Mouse (Mus musculus): ENCODE measurements around the gene Cped1. TPM values are rescaled to one million over a fixed set of nuclear protein-coding genes. Genes with fewer than 3 reads are reported as not detected.
A peak's percentile ranks its signal among the peaks of the same experiment; 100 is the strongest.

Cped1 gene
- polyA plus RNA-seq, 1 experiment from 2014 or later: 6.9 TPM

DNA sequence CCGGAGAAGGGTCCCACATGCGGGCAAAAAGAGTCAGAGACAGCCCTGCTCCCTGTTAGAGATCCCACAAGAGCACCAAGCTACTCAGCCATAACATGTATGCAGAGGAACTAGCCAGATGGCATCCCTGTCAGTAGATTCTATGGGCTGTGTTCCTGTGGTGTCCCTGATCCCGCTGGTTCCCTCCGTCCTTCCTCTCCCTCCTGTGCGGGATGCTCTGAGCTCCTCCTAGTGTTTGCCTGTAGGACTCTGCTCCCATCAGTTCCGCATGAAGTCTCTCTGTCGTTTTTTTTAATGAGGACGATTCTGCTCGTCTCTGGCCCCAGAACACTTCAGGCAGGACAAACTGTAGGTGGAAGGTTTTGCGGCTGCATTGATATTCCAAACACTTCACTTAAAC lies 151.1 kb downstream of the Cped1 start:
- 47% methylated on average over 10 of the region's 10 CpGs for WGBS

GRCm38 (mm10) chr6:22140786-22141185 lies 155.1 kb downstream of the Cped1 start:
- ATAC-seq (ENCODE audit: insufficient number of reproducible peaks, insufficient read depth, low FRiP score, low read depth): no peak
- Histone ChIP-seq H3K4me3 (ENCODE audit: control insufficient read depth in 1 of 2, insufficient read depth in 1 of 2, low read depth in 1 of 2, low read length in 2 of 2) (no peak overlapping the region), H3K9me3 (ENCODE audit: control insufficient read depth, low read length) (no peaks in the 10 kb centered on the region), H3K4me1 (ENCODE audit: control insufficient read depth in 2 of 2, insufficient read depth in 2 of 2, low read length in 2 of 2) (no peaks in the 10 kb centered on the region; a peak in 1 of 4 replicates), H3K4me2 (ENCODE audit: low read length) (no peak overlapping the region), H3K9ac (ENCODE audit: low read length) (no peak overlapping the region), H3K36me3 (ENCODE audit: control insufficient read depth, insufficient read depth, low read length) (no peaks in the 10 kb centered on the region), H3K27ac (replicated peaks in 1 of 2; ENCODE audit: control insufficient read depth in 1 of 2, insufficient read depth in 1 of 2, low read depth in 2 of 2, low read length in 2 of 2) (no peak overlapping the region), H3K27me3 (ENCODE audit: control insufficient read depth, insufficient read depth, low read length) (no peaks in the 10 kb centered on the region)
- 75% methylated on average over 8 of the region's 8 CpGs for WGBS

More for the DNA sequence above, 151.1 kb downstream of the Cped1 start:
- H3K27ac ChIP-seq (replicated peaks in 1 of 2; ENCODE audit: control insufficient read depth in 1 of 2, insufficient read depth in 1 of 2, low read depth in 2 of 2, low read length in 2 of 2): no peak overlapping the region
- H3K4me2 ChIP-seq (ENCODE audit: low read length): no peak overlapping the region
- H3K27me3 ChIP-seq (ENCODE audit: control insufficient read depth, insufficient read depth, low read length): no peaks in the 10 kb centered on the region
- H3K4me3 ChIP-seq (ENCODE audit: control insufficient read depth in 1 of 2, insufficient read depth in 1 of 2, low read depth in 1 of 2, low read length in 2 of 2): no peak overlapping the region
- no peak overlapping the region for H3K9ac ChIP-seq (ENCODE audit: low read length)
- H3K4me1 ChIP-seq (ENCODE audit: control insufficient read depth in 2 of 2, insufficient read depth in 2 of 2, low read length in 2 of 2): no peaks in the 10 kb centered on the region
- H3K9me3 ChIP-seq (ENCODE audit: control insufficient read depth, low read length): no peaks in the 10 kb centered on the region
- ATAC-seq (ENCODE audit: insufficient number of reproducible peaks, insufficient read depth, low FRiP score, low read depth): no peak
- H3K36me3 ChIP-seq (ENCODE audit: control insufficient read depth, insufficient read depth, low read length): no peaks in the 10 kb centered on the region

DNA sequence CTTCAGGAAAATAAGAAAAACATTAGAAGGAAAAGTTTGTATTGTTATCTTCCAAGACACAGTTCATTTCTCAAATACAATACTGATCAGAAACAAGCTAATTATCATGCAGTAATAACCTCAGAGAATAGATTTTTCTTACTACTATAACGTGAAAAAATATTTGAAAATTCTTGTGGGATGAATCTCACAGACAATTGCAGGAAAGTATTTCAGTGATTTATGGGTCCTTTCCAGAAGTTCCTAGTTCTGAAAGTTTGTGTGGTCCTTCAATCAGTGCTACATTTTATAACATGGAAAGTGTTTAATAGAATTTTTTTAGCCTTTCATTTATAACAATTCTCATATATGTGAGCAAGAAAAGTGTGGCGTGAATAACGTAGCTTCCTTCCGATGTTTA lies 161.5 kb downstream of the Cped1 start:
- 82% methylated on average over 4 of the region's 4 CpGs for WGBS
- H3K36me3 ChIP-seq (ENCODE audit: control insufficient read depth, insufficient read depth, low read length): no peaks in the 10 kb centered on the region
- H3K27me3 ChIP-seq (ENCODE audit: control insufficient read depth, insufficient read depth, low read length): no peaks in the 10 kb centered on the region
- no peaks in the 10 kb centered on the region for H3K9me3 ChIP-seq (ENCODE audit: control insufficient read depth, low read length)
- no peak overlapping the region for H3K4me2 ChIP-seq (ENCODE audit: low read length)
- no peak for ATAC-seq (ENCODE audit: insufficient number of reproducible peaks, insufficient read depth, low FRiP score, low read depth)
- H3K9ac ChIP-seq (ENCODE audit: low read length): no peak overlapping the region
- H3K4me3 ChIP-seq (ENCODE audit: control insufficient read depth in 1 of 2, insufficient read depth in 1 of 2, low read depth in 1 of 2, low read length in 2 of 2): no peak overlapping the region
- no peaks in the 10 kb centered on the region; a peak in 1 of 4 replicates for H3K4me1 ChIP-seq (ENCODE audit: control insufficient read depth in 2 of 2, insufficient read depth in 2 of 2, low read length in 2 of 2)
- no peak overlapping the region for H3K27ac ChIP-seq (replicated peaks in 1 of 2; ENCODE audit: control insufficient read depth in 1 of 2, insufficient read depth in 1 of 2, low read depth in 2 of 2, low read length in 2 of 2)

DNA sequence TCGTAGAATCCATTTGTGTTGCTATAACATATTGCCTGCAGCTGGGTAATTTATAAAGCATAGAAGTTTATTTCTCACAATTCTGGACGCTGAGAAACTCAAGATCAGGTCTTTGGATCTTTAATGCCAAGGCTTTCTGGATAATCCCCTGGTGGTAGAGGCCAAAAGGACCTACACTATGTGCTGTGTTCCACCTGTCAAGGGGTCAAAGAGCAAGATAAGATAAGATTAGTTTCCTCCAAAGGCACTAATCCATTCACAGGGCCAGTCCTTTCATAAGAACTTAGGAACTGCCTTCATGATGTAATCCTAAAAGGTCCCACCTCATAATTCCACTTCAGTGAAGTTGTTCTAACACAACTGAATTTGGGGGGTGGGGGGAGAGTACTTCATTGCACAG lies 162.8 kb downstream of the Cped1 start:
- no peak for ATAC-seq (ENCODE audit: insufficient number of reproducible peaks, insufficient read depth, low FRiP score, low read depth)
- no peaks in the 10 kb centered on the region for H3K27me3 ChIP-seq (ENCODE audit: control insufficient read depth, insufficient read depth, low read length)
- H3K27ac ChIP-seq (replicated peaks in 1 of 2; ENCODE audit: control insufficient read depth in 1 of 2, insufficient read depth in 1 of 2, low read depth in 2 of 2, low read length in 2 of 2): no peak overlapping the region
- no peak overlapping the region for H3K9ac ChIP-seq (ENCODE audit: low read length)
- H3K36me3 ChIP-seq (ENCODE audit: control insufficient read depth, insufficient read depth, low read length): no peaks in the 10 kb centered on the region
- H3K9me3 ChIP-seq (ENCODE audit: control insufficient read depth, low read length): no peaks in the 10 kb centered on the region
- no peak overlapping the region for H3K4me3 ChIP-seq (ENCODE audit: control insufficient read depth in 1 of 2, insufficient read depth in 1 of 2, low read depth in 1 of 2, low read length in 2 of 2)
- 73% methylated on average over 2 of the region's 2 CpGs for WGBS
- no peak overlapping the region for H3K4me2 ChIP-seq (ENCODE audit: low read length)
- no peaks in the 10 kb centered on the region for H3K4me1 ChIP-seq (ENCODE audit: control insufficient read depth in 2 of 2, insufficient read depth in 2 of 2, low read length in 2 of 2)

DNA sequence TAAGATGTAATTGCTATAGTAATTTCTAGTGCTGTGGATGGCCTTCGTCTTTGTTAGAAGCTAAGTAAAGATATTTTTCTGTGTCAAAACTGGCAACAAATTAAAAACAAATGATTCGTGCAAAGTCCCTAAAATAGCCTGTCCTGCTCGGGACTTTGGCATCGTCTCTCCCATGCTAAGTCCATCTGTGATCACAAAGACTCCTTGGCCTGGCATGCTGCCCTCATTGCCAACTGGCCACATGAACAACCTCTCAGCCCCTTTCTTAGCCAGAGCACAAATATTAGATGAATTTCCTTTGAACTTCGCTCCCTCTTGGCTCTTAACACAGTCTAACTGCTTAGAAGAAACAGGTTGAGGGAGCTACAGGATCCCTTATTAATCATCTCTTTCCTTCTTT lies 171.7 kb downstream of the Cped1 start:
- Histone ChIP-seq H3K4me1 (ENCODE audit: control insufficient read depth in 2 of 2, insufficient read depth in 2 of 2, low read length in 2 of 2) (peaks cover 4% of the 10 kb centered on the region in 2 experiments; a peak in 1 of 4 replicates), H3K36me3 (ENCODE audit: control insufficient read depth, insufficient read depth, low read length) (no peaks in the 10 kb centered on the region), H3K4me2 (ENCODE audit: low read length) (no peak overlapping the region), H3K4me3 (ENCODE audit: control insufficient read depth in 1 of 2, insufficient read depth in 1 of 2, low read depth in 1 of 2, low read length in 2 of 2) (no peak overlapping the region), H3K27me3 (ENCODE audit: control insufficient read depth, insufficient read depth, low read length) (no peaks in the 10 kb centered on the region), H3K9ac (ENCODE audit: low read length) (no peak overlapping the region), H3K9me3 (ENCODE audit: control insufficient read depth, low read length) (no peaks in the 10 kb centered on the region), H3K27ac (replicated peaks in 1 of 2; ENCODE audit: control insufficient read depth in 1 of 2, insufficient read depth in 1 of 2, low read depth in 2 of 2, low read length in 2 of 2) (no peak overlapping the region)
- 70% methylated on average over 5 of the region's 5 CpGs for WGBS
- ATAC-seq (ENCODE audit: insufficient number of reproducible peaks, insufficient read depth, low FRiP score, low read depth): no peak

- H3K4me1 ChIP-seq (ENCODE audit: control insufficient read depth in 2 of 2, insufficient read depth in 2 of 2, low read length in 2 of 2): peaks cover 4% of the 10 kb centered on the region in 2 experiments; a peak in 1 of 4 replicates
- H3K27me3 ChIP-seq (ENCODE audit: control insufficient read depth, insufficient read depth, low read length): no peaks in the 10 kb centered on the region
- peak overlapping the region; percentile 53 to 72; a peak in 2 of 4 replicates for H3K27ac ChIP-seq (replicated peaks in 1 of 2; ENCODE audit: control insufficient read depth in 1 of 2, insufficient read depth in 1 of 2, low read depth in 2 of 2, low read length in 2 of 2)
- peak; percentile 75 for ATAC-seq (ENCODE audit: insufficient number of reproducible peaks, insufficient read depth, low FRiP score, low read depth)
- WGBS: 20% methylated on average over 1 of the region's 1 CpGs
- no peak overlapping the region for H3K9ac ChIP-seq (ENCODE audit: low read length)
- H3K4me3 ChIP-seq (ENCODE audit: control insufficient read depth in 1 of 2, insufficient read depth in 1 of 2, low read depth in 1 of 2, low read length in 2 of 2): no peak overlapping the region
- H3K4me2 ChIP-seq (ENCODE audit: low read length): no peak overlapping the region
- no peaks in the 10 kb centered on the region for H3K9me3 ChIP-seq (ENCODE audit: control insufficient read depth, low read length)
- H3K36me3 ChIP-seq (ENCODE audit: control insufficient read depth, insufficient read depth, low read length): no peaks in the 10 kb centered on the region
Measured at GRCm38 (mm10) chr6:22161944-22162343, 176.2 kb downstream of the Cped1 start.

DNA sequence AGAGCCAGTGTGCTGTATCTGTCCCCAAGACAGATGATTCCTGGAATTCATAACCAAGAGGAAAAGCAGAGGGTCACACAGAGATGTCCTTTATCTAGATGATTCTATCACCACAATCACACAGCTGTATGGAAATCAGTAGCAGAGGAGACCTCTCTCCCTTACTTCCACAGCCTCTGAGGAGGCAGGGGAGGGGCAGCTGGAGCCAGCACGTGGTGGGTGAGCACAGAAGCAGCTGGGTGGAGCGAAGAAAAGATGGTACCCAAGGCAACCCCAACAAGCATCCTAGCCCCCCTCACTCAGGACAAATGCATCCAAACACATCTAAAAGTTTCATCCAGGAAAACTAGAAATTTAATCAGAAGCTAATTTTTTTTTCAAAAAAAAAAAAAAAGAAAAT lies 182.7 kb downstream of the Cped1 start:
- Histone ChIP-seq H3K9me3 (ENCODE audit: control insufficient read depth, low read length) (no peaks in the 10 kb centered on the region), H3K27me3 (ENCODE audit: control insufficient read depth, insufficient read depth, low read length) (no peaks in the 10 kb centered on the region), H3K9ac (ENCODE audit: low read length) (no peak overlapping the region), H3K4me2 (ENCODE audit: low read length) (no peak overlapping the region), H3K4me3 (ENCODE audit: control insufficient read depth in 1 of 2, insufficient read depth in 1 of 2, low read depth in 1 of 2, low read length in 2 of 2) (no peak overlapping the region), H3K27ac (replicated peaks in 1 of 2; ENCODE audit: control insufficient read depth in 1 of 2, insufficient read depth in 1 of 2, low read depth in 2 of 2, low read length in 2 of 2) (no peak overlapping the region), H3K36me3 (ENCODE audit: control insufficient read depth, insufficient read depth, low read length) (no peaks in the 10 kb centered on the region), H3K4me1 (ENCODE audit: control insufficient read depth in 2 of 2, insufficient read depth in 2 of 2, low read length in 2 of 2) (no peaks in the 10 kb centered on the region)
- WGBS: 72% methylated on average over 2 of the region's 2 CpGs
- no peak for ATAC-seq (ENCODE audit: insufficient number of reproducible peaks, insufficient read depth, low FRiP score, low read depth)

DNA sequence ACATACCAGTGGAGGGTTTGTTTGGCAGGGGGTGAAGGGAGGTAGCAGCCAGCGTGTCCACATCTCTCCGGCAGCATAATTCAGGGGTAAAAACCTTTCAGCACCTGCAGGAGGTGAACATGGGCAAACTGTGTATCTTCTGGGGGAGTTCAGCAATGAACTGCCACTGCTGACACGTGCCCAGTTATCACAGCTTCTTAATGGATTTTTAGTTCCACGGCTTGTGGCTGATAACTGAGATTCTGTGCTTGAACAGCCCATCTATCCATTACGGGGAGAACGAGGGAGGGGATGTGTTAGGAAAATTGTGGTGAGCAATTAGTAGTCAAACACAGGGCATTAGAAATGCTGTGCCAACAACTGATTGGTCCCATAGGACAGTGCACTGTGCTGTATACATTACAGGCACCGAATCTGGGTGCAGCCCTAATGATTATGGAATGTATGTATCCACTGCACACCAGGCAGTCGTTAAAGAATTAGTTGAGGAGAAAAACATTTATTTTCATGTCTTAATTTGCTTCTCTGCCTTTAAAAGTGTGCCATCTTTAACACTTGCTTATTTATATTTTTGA lies 193.1 kb downstream of the Cped1 start:
- H3K4me3 ChIP-seq (ENCODE audit: control insufficient read depth in 1 of 2, insufficient read depth in 1 of 2, low read depth in 1 of 2, low read length in 2 of 2): no peak overlapping the region
- no peak for ATAC-seq (ENCODE audit: insufficient number of reproducible peaks, insufficient read depth, low FRiP score, low read depth)
- no peak overlapping the region for H3K9ac ChIP-seq (ENCODE audit: low read length)
- H3K4me1 ChIP-seq (ENCODE audit: control insufficient read depth in 2 of 2, insufficient read depth in 2 of 2, low read length in 2 of 2): peaks cover 2 to 4% of the 10 kb centered on the region in 2 experiments; a peak in 2 of 4 replicates
- no peaks in the 10 kb centered on the region for H3K36me3 ChIP-seq (ENCODE audit: control insufficient read depth, insufficient read depth, low read length)
- no peaks in the 10 kb centered on the region for H3K27me3 ChIP-seq (ENCODE audit: control insufficient read depth, insufficient read depth, low read length)
- no peak overlapping the region for H3K4me2 ChIP-seq (ENCODE audit: low read length)
- WGBS: 53% methylated on average over 8 of the region's 8 CpGs
- H3K27ac ChIP-seq (replicated peaks in 1 of 2; ENCODE audit: control insufficient read depth in 1 of 2, insufficient read depth in 1 of 2, low read depth in 2 of 2, low read length in 2 of 2): no peak overlapping the region
- no peaks in the 10 kb centered on the region for H3K9me3 ChIP-seq (ENCODE audit: control insufficient read depth, low read length)
